Comparison of ENCODE assay signal across 8 mouse cellular contexts in genomic region chr6:58546816-58547215, GRCm38 (mm10). TPM values are rescaled to one million over a fixed set of nuclear protein-coding genes. Genes with fewer than 3 reads are reported as not detected.
DNase-seq lines count a peak whose midpoint lies in the region; ATAC-seq and TF ChIP-seq lines count a peak whose summit lies in the region.

No protein-coding gene starts in this region.

- no peak for ATAC-seq in forebrain, embryonic 14.5 days
- no peak for ATAC-seq in forebrain, embryonic 12.5 days (ENCODE audit: low FRiP score)
- ATAC-seq in lung, embryonic 14.5 days (ENCODE audit: insufficient read depth), result no peak
- ATAC-seq in stomach, postnatal 0 days (ENCODE audit: low FRiP score, low TSS enrichment), result no peak

- peak; percentile 82 for DNase-seq in forebrain, embryonic 14.5 days (ENCODE audit: low spot score)
- peak; percentile 54 for DNase-seq in urinary bladder, postnatal 14 days (ENCODE audit: low spot score)
- no peak for DNase-seq in urinary bladder, postnatal 10 days (ENCODE audit: low spot score)
- DNase-seq in embryo, embryonic 10 days (ENCODE audit: low spot score), result peak; percentile 80
- DNase-seq in kidney, postnatal 10 days, result peak; percentile 76
- DNase-seq in lung, embryonic 14.5 days, result peak; percentile 89
- DNase-seq in stomach, postnatal 0 days (ENCODE audit: low spot score), result peak; percentile 48

- H3K4me2 ChIP-seq in forebrain, embryonic 14.5 days (ENCODE audit: low read length), result no peak overlapping the region
- no peak overlapping the region for H3K4me2 ChIP-seq in forebrain, embryonic 12.5 days
- no peak overlapping the region for H3K4me2 ChIP-seq in lung, embryonic 14.5 days
- H3K4me2 ChIP-seq in stomach, postnatal 0 days (replicated peaks; ENCODE audit: low read depth), result no peak overlapping the region

- no peaks in the 10 kb centered on the region for H3K9me3 ChIP-seq in forebrain, embryonic 14.5 days (replicated peaks; ENCODE audit: control insufficient read depth, low read length)
- no peaks in the 10 kb centered on the region for H3K9me3 ChIP-seq in forebrain, embryonic 12.5 days
- no peaks in the 10 kb centered on the region for H3K9me3 ChIP-seq in lung, embryonic 14.5 days (ENCODE audit: low read depth, low read length)
- H3K9me3 ChIP-seq in stomach, postnatal 0 days (ENCODE audit: control insufficient read depth, low read length), result no peaks in the 10 kb centered on the region

- no peak overlapping the region for H3K4me3 ChIP-seq in forebrain, embryonic 14.5 days (ENCODE audit: low read depth, low read length)
- H3K4me3 ChIP-seq in forebrain, embryonic 12.5 days (replicated peaks), result no peak overlapping the region
- H3K4me3 ChIP-seq in lung, embryonic 14.5 days (ENCODE audit: low read depth, low read length), result no peak overlapping the region
- H3K4me3 ChIP-seq in stomach, postnatal 0 days (ENCODE audit: low read depth, low read length), result no peak overlapping the region

- WGBS in forebrain, embryonic 14.5 days, result 4% methylated on average over 4 of the region's 4 CpGs
- 11% methylated on average over 4 of the region's 4 CpGs for WGBS in forebrain, embryonic 12.5 days
- 8% methylated on average over 4 of the region's 4 CpGs for WGBS in lung, embryonic 14.5 days
- WGBS in stomach, postnatal 0 days, result 8% methylated on average over 4 of the region's 4 CpGs

- H3K27me3 ChIP-seq in forebrain, embryonic 14.5 days (replicated peaks; ENCODE audit: control insufficient read depth, insufficient read depth, low read length), result no peaks in the 10 kb centered on the region
- no peaks in the 10 kb centered on the region for H3K27me3 ChIP-seq in forebrain, embryonic 12.5 days
- no peaks in the 10 kb centered on the region for H3K27me3 ChIP-seq in lung, embryonic 14.5 days (ENCODE audit: insufficient read depth, low read length)
- H3K27me3 ChIP-seq in stomach, postnatal 0 days (ENCODE audit: control insufficient read depth, insufficient read depth, low read length), result no peaks in the 10 kb centered on the region

- no peak for TF ChIP-seq EP300 in stomach, postnatal 0 days (optimal IDR thresholded peaks at IDR 0.05)

- no peak overlapping the region for H3K27ac ChIP-seq in forebrain, embryonic 14.5 days (ENCODE audit: low read depth, low read length)
- H3K27ac ChIP-seq in forebrain, embryonic 12.5 days, result no peak overlapping the region
- H3K27ac ChIP-seq in lung, embryonic 14.5 days (ENCODE audit: low read depth), result no peak overlapping the region
- H3K27ac ChIP-seq in stomach, postnatal 0 days (replicated peaks), result no peak overlapping the region

- H3K9ac ChIP-seq in forebrain, embryonic 14.5 days (ENCODE audit: low read length), result no peak overlapping the region
- no peak overlapping the region for H3K9ac ChIP-seq in forebrain, embryonic 12.5 days
- no peak overlapping the region for H3K9ac ChIP-seq in lung, embryonic 14.5 days
- no peak overlapping the region for H3K9ac ChIP-seq in stomach, postnatal 0 days (ENCODE audit: low read length)

- no peaks in the 10 kb centered on the region for H3K36me3 ChIP-seq in forebrain, embryonic 14.5 days (ENCODE audit: control insufficient read depth, insufficient read depth, low read length)
- no peaks in the 10 kb centered on the region for H3K36me3 ChIP-seq in forebrain, embryonic 12.5 days (replicated peaks)
- H3K36me3 ChIP-seq in lung, embryonic 14.5 days (ENCODE audit: insufficient read depth), result no peaks in the 10 kb centered on the region
- no peaks in the 10 kb centered on the region for H3K36me3 ChIP-seq in stomach, postnatal 0 days (ENCODE audit: control insufficient read depth, insufficient read depth, low read length)

- TF ChIP-seq CTCF in lung, embryonic 14.5 days (IDR thresholded peaks at IDR 0.05; ENCODE audit: low read depth), result peak; percentile 81
- TF ChIP-seq CTCF in stomach, postnatal 0 days (IDR thresholded peaks at IDR 0.05; ENCODE audit: low read depth), result peak; percentile 85

- H3K4me1 ChIP-seq in forebrain, embryonic 14.5 days (ENCODE audit: control insufficient read depth, insufficient read depth, low read length), result no peaks in the 10 kb centered on the region
- H3K4me1 ChIP-seq in forebrain, embryonic 12.5 days, result no peaks in the 10 kb centered on the region
- no peaks in the 10 kb centered on the region for H3K4me1 ChIP-seq in lung, embryonic 14.5 days (ENCODE audit: insufficient read depth)
- H3K4me1 ChIP-seq in stomach, postnatal 0 days (replicated peaks; ENCODE audit: control insufficient read depth, insufficient read depth), result no peaks in the 10 kb centered on the region

RNA-seq across cellular contexts. Expression of gene Abcg2, which starts 37.5 kb away (rescaled TPM):
- 35.6 and 38.7 TPM in 2 replicates for polyA plus RNA-seq in forebrain, embryonic 14.5 days (2014; fragmentation: Nextera tagmentation; extraction: Ambion mirVana)
- 29.5 and 34.3 TPM in 2 replicates for polyA plus RNA-seq in forebrain, embryonic 12.5 days (2016; fragmentation: Nextera tagmentation; extraction: Ambion mirVana)
- polyA plus RNA-seq in lung, embryonic 14.5 days (2014; fragmentation: Nextera tagmentation; extraction: Ambion mirVana), result 55.8 and 57.6 TPM in 2 replicates
- polyA plus RNA-seq in stomach, postnatal 0 days (2015; fragmentation: Nextera tagmentation; extraction: Ambion mirVana), result 18.1 and 19.2 TPM in 2 replicates
